Mouse (Mus musculus) heart, embryonic 16.5 days (tissue): ENCODE results near the gene Olfr1360. TPM values are rescaled to one million over a fixed set of nuclear protein-coding genes. Genes with fewer than 3 reads are reported as not detected.
"Not testable (repeated sequence)": the region's sequence is repeated elsewhere in the genome, so short reads cannot be mapped to it uniquely, and the experiment has no call there.

Experiments
- ATAC-seq: fragments of 200-750 bp; cut with Nextera tagmentation; replicated peaks from 2 replicates; pipeline ENCODE4 v1.8.0; 2017; ENCODE audit warnings: moderate number of reproducible peaks; ENCODE audit not compliant: insufficient read depth, low FRiP score; ENCODE audit errors: extremely low read depth
- H3K27ac ChIP-seq: fragments of 300-500 bp; sonication (generic); 2 replicates; pipeline ENCODE4 v1.5.1; 2014; ENCODE audit warnings: mild to moderate bottlenecking, low read length, control low read depth, moderate library complexity
- H3K27me3 ChIP-seq: fragments of 300-500 bp; sonication (generic); 2 replicates; pipeline ENCODE4 v1.6.1; 2014; ENCODE audit warnings: low read length, mixed read lengths; ENCODE audit not compliant: control insufficient read depth, insufficient read depth
- H3K36me3 ChIP-seq: fragments of 300-500 bp; sonication (generic); 2 replicates; pipeline ENCODE4 v1.6.1; 2014; ENCODE audit not compliant: control insufficient read depth, insufficient read depth
- H3K4me1 ChIP-seq: fragments of 300-500 bp; sonication (generic); 2 replicates; pipeline ENCODE4 v1.6.1; 2014; ENCODE audit warnings: low read length, mixed read lengths; ENCODE audit not compliant: control insufficient read depth, insufficient read depth
- H3K4me2 ChIP-seq: fragments of 300-500 bp; sonication (generic); 2 replicates; pipeline ENCODE4 v1.6.1; 2014; ENCODE audit warnings: low read depth, mild to moderate bottlenecking, control low read depth, low read length
- H3K4me3 ChIP-seq: fragments of 300-500 bp; sonication (generic); 2 replicates; pipeline ENCODE4 v1.5.1; 2014; ENCODE audit warnings: mild to moderate bottlenecking, control low read depth, low read length
- H3K9ac ChIP-seq: fragments of 300-500 bp; sonication (generic); 2 replicates; pipeline ENCODE4 v1.6.1; 2014; ENCODE audit warnings: low read length, control low read depth
- H3K9me3 ChIP-seq: fragments of 300-500 bp; sonication (generic); replicated peaks from 2 replicates; pipeline ENCODE4 v1.6.1; 2016; ENCODE audit warnings: low read length; ENCODE audit not compliant: control insufficient read depth
- WGBS: fragments of 180-500 bp; shearing (Covaris S2); extraction: QIAGEN DNeasy Blood & Tissue Kit; methylation state at CpG from one replicate; pipeline ENCODE4 v1.1.7; 2014; 5-methylcytosine and 5-hydroxymethylcytosine counted together
- polyA plus RNA-seq: library from polyadenylated mRNA; unstranded; fragments of >200 nt; fragmentation: Nextera tagmentation; extraction: Ambion mirVana; gene quantifications from 2 replicates; pipeline ENCODE4 v1.2.1, GENCODE M21; 2015

The Olfr1360 gene
- polyA plus RNA-seq, 1 experiment from 2014 or later = not detected

GRCm38 (mm10) chr13:21716540-21717391, 39.6 kb upstream of the Olfr1360 start:
- H3K36me3 ChIP-seq, H3K9me3 ChIP-seq, H3K27me3 ChIP-seq: not testable (repeated sequence)
- Histone ChIP-seq H3K4me2 (peak overlapping the region; percentile 91), H3K9ac (peak overlapping the region; percentile 60), H3K27ac (peak overlapping the region; percentile 86), H3K4me3 (peak overlapping the region; percentile 51), H3K4me1 (peaks cover 21% of the 10 kb centered on the region)
- 0% methylated on average over 10 of the region's 38 CpGs for WGBS
- ATAC-seq = peak; percentile 10; the same call in 1 of the 2 replicates

GRCm38 (mm10) chr13:21715864-21716539, 38.8 kb upstream of the Olfr1360 start, which contains the start of the genes Hist1h2bl and Hist1h2ai:
Hist1h2bl (minus strand) TSS chr13:21716143.
Hist1h2ai (plus strand) TSS chr13:21716422.
- Histone ChIP-seq H3K4me1 (peaks cover 24% of the 10 kb centered on the region), H3K4me2 (peak within 1 kb of the TSS; percentile 91), H3K27ac (peak within 1 kb of the TSS; percentile 86), H3K9ac (peak within 1 kb of the TSS; percentile 65), H3K4me3 (peak within 1 kb of the TSS; percentile 52)
- under 1% methylated on average over 30 of the region's 50 CpGs for WGBS
- ATAC-seq = peak; percentile 92
- not testable (repeated sequence) for H3K9me3 ChIP-seq, H3K27me3 ChIP-seq, H3K36me3 ChIP-seq

GRCm38 (mm10) chr13:21715131-21715863, 38.1 kb upstream of the Olfr1360 start:
- Histone ChIP-seq H3K27me3 (no peaks in the 10 kb centered on the region), H3K4me3 (peak overlapping the region; percentile 52), H3K9me3 (no peaks in the 10 kb centered on the region), H3K4me1 (peaks cover 21% of the 10 kb centered on the region), H3K27ac (peak overlapping the region; percentile 81), H3K4me2 (peak overlapping the region; percentile 91), H3K9ac (peak overlapping the region; percentile 65), H3K36me3 (no peaks in the 10 kb centered on the region)
- WGBS = under 1% methylated on average over 22 of the region's 22 CpGs
- ATAC-seq = no peak

GRCm38 (mm10) chr13:21714725-21715124, 37.5 kb upstream of the Olfr1360 start:
- ATAC-seq = no peak
- Histone ChIP-seq H3K27ac (peak overlapping the region; percentile 81), H3K36me3 (no peaks in the 10 kb centered on the region), H3K9me3 (no peaks in the 10 kb centered on the region), H3K4me1 (peaks cover 21% of the 10 kb centered on the region), H3K27me3 (no peaks in the 10 kb centered on the region), H3K4me2 (peak overlapping the region; percentile 91), H3K9ac (peak overlapping the region; percentile 65), H3K4me3 (peak overlapping the region; percentile 52)
- 0% methylated on average over 7 of the region's 7 CpGs for WGBS

GRCm38 (mm10) chr13:21711698-21712097, 34.5 kb upstream of the Olfr1360 start:
- H3K27me3 ChIP-seq = no peaks in the 10 kb centered on the region
- peaks cover 11% of the 10 kb centered on the region for H3K4me1 ChIP-seq
- ATAC-seq = no peak
- no peaks in the 10 kb centered on the region for H3K9me3 ChIP-seq
- no peaks in the 10 kb centered on the region for H3K36me3 ChIP-seq
- no peak overlapping the region; the same call in 1 of the 2 replicates for H3K9ac ChIP-seq
- H3K4me2 ChIP-seq = peak overlapping the region; percentile 87
- no peak overlapping the region for H3K27ac ChIP-seq
- WGBS = 34% methylated on average over 4 of the region's 4 CpGs
- H3K4me3 ChIP-seq = peak overlapping the region; percentile 93

- H3K36me3 ChIP-seq = no peaks in the 10 kb centered on the region
- H3K4me2 ChIP-seq = peak overlapping the region; percentile 87
- peaks cover 11% of the 10 kb centered on the region for H3K4me1 ChIP-seq
- H3K27me3 ChIP-seq = no peaks in the 10 kb centered on the region
- H3K9me3 ChIP-seq = no peaks in the 10 kb centered on the region
- H3K4me3 ChIP-seq = peak overlapping the region; percentile 93
- 3% methylated on average over 22 of the region's 22 CpGs for WGBS
- peak overlapping the region; percentile 40; the same call in 1 of the 2 replicates for H3K27ac ChIP-seq
- ATAC-seq = peak; percentile 80
- H3K9ac ChIP-seq = peak overlapping the region; percentile 74
These were observed 33.8 kb upstream of the Olfr1360 start for GRCm38 (mm10) chr13:21710821-21711525.

GRCm38 (mm10) chr13:21710031-21710711, 33.0 kb upstream of the Olfr1360 start:
- peak; percentile 79 for ATAC-seq
- Histone ChIP-seq H3K9me3 (no peaks in the 10 kb centered on the region), H3K27me3 (no peaks in the 10 kb centered on the region), H3K27ac (peak overlapping the region; percentile 95), H3K9ac (peak overlapping the region; percentile 80), H3K36me3 (no peaks in the 10 kb centered on the region), H3K4me1 (peaks cover 7% of the 10 kb centered on the region), H3K4me3 (peak overlapping the region; percentile 93), H3K4me2 (peak overlapping the region; percentile 87)
- 0% methylated on average over 32 of the region's 32 CpGs for WGBS

- Histone ChIP-seq H3K36me3 (no peaks in the 10 kb centered on the region), H3K4me1 (0 out of 2 replicates have a peak, but pooled peaks cover 3% of the 10 kb centered on the region), H3K27ac (no peak overlapping the region), H3K4me3 (no peak overlapping the region), H3K9me3 (no peaks in the 10 kb centered on the region), H3K27me3 (no peaks in the 10 kb centered on the region), H3K4me2 (no peak overlapping the region), H3K9ac (no peak overlapping the region)
- WGBS = 67% methylated on average over 4 of the region's 4 CpGs
- no peak for ATAC-seq
These were observed 29.5 kb upstream of the Olfr1360 start for GRCm38 (mm10) chr13:21706669-21707068.
